Mouse (Mus musculus) forebrain, embryonic 11.5 days (tissue): ENCODE data around the gene Spint3. TPM values are rescaled to one million over a fixed set of nuclear protein-coding genes. Genes with fewer than 3 reads are reported as not detected.
"Not testable (repeated sequence)": the region's sequence is repeated elsewhere in the genome, so short reads cannot be mapped to it uniquely, and the experiment has no call there.

Source experiments
- ATAC-seq: fragments of 200-750 bp; cut with Nextera tagmentation; replicated peaks from 2 replicates; pipeline ENCODE4 v1.8.0; 2017; ENCODE audit warnings: moderate TSS enrichment; ENCODE audit not compliant: low FRiP score
- DNase-seq: peaks from one replicate; pipeline ENCODE4 v3.0.0-alpha.2; 2017; ENCODE audit warnings: low spot score
- H3K27ac ChIP-seq: fragments of 300-500 bp; sonication (generic); 2 replicates; pipeline ENCODE4 v1.5.1; 2014; ENCODE audit warnings: low read depth, low read length
- H3K27me3 ChIP-seq: fragments of 300-500 bp; sonication (generic); 2 replicates; pipeline ENCODE4 v1.6.1; 2014; ENCODE audit warnings: mild to moderate bottlenecking, low read length, mixed read lengths; ENCODE audit not compliant: control insufficient read depth, insufficient read depth
- H3K36me3 ChIP-seq: fragments of 300-500 bp; sonication (generic); 2 replicates; pipeline ENCODE4 v1.6.1; 2014; ENCODE audit warnings: mild to moderate bottlenecking, low read length, moderate library complexity, mixed read lengths; ENCODE audit not compliant: control insufficient read depth, insufficient read depth
- H3K4me1 ChIP-seq: fragments of 300-500 bp; sonication (generic); replicated peaks from 2 replicates; pipeline ENCODE4 v1.6.1; 2014; ENCODE audit warnings: low read length, mixed read lengths; ENCODE audit not compliant: control insufficient read depth, insufficient read depth
- H3K4me2 ChIP-seq: fragments of 300-500 bp; sonication (generic); 2 replicates; pipeline ENCODE4 v1.6.1; 2014; ENCODE audit warnings: low read depth, mild to moderate bottlenecking, low read length, moderate library complexity, mixed read lengths; ENCODE audit not compliant: severe bottlenecking
- H3K4me3 ChIP-seq: fragments of 300-500 bp; sonication (generic); 2 replicates; pipeline ENCODE4 v1.5.1; 2014; ENCODE audit warnings: low read depth, low read length
- H3K9ac ChIP-seq: fragments of 300-500 bp; sonication (generic); 2 replicates; pipeline ENCODE4 v1.6.1; 2014; ENCODE audit warnings: low read length
- H3K9me3 ChIP-seq: fragments of 300-500 bp; sonication (generic); 2 replicates; pipeline ENCODE4 v1.6.1; 2016; ENCODE audit warnings: low read length, mixed read lengths; ENCODE audit not compliant: control insufficient read depth
- WGBS: fragments of 180-500 bp; shearing (Covaris S2); extraction: QIAGEN DNeasy Blood & Tissue Kit; methylation state at CpG from one replicate; pipeline ENCODE4 v1.1.7; 2014; 5-methylcytosine and 5-hydroxymethylcytosine counted together
- polyA plus RNA-seq: library from polyadenylated mRNA; unstranded; fragments of >200 nt; fragmentation: Nextera tagmentation; extraction: Ambion mirVana; gene quantifications from 2 replicates; pipeline ENCODE4 v1.2.1, GENCODE M21; 2014

Gene Spint3
- polyA plus RNA-seq, 1 experiment from 2014 or later, result not detected

- ATAC-seq, result no peak
- H3K9ac ChIP-seq, result no peak within 1 kb of the TSS
- H3K4me1 ChIP-seq, result no peaks in the 10 kb centered on the region
- H3K4me3 ChIP-seq, result no peak within 1 kb of the TSS
- H3K36me3 ChIP-seq, result no peaks in the 10 kb centered on the region
- WGBS, result 85% methylated on average over 4 of the region's 4 CpGs
- DNase-seq, result no peak
- H3K27ac ChIP-seq, result no peak within 1 kb of the TSS
- no peaks in the 10 kb centered on the region for H3K9me3 ChIP-seq
- no peak within 1 kb of the TSS for H3K4me2 ChIP-seq
- H3K27me3 ChIP-seq, result no peaks in the 10 kb centered on the region
Observed at GRCm38 (mm10) chr2:164593494-164593893, 20.2 kb upstream of the Spint3 start, which contains the start of gene Eppin. Eppin (minus strand) TSS chr2:164593594.

- H3K4me3 ChIP-seq, result no peak overlapping the region
- no peaks in the 10 kb centered on the region for H3K27me3 ChIP-seq
- H3K4me2 ChIP-seq, result no peak overlapping the region
- no peaks in the 10 kb centered on the region for H3K36me3 ChIP-seq
- peak; percentile 58 for DNase-seq
- H3K27ac ChIP-seq, result no peak overlapping the region
- H3K9me3 ChIP-seq, result no peaks in the 10 kb centered on the region
- ATAC-seq, result 0 out of 2 replicates have a peak, but pooled peaks have one; percentile 44
- H3K4me1 ChIP-seq, result no peaks in the 10 kb centered on the region
- peak overlapping the region; percentile 12; the same call in 1 of the 2 replicates for H3K9ac ChIP-seq
- 12% methylated on average over 4 of the region's 4 CpGs for WGBS
Observed at GRCm38 (mm10) chr2:164592014-164592413, 18.8 kb upstream of the Spint3 start.

GRCm38 (mm10) chr2:164585025-164585725 lies 11.9 kb upstream of the Spint3 start, which contains the start of gene Wfdc6a:
Wfdc6a (minus strand) TSS chr2:164585447.
- H3K27ac ChIP-seq, H3K4me1 ChIP-seq, H3K4me2 ChIP-seq, H3K9ac ChIP-seq, H3K36me3 ChIP-seq, H3K4me3 ChIP-seq, ATAC-seq, H3K27me3 ChIP-seq, DNase-seq, H3K9me3 ChIP-seq: not testable (repeated sequence)
- WGBS, result 65% methylated on average over 13 of the region's 13 CpGs

- WGBS, result 91% methylated on average over 5 of the region's 5 CpGs
- H3K27ac ChIP-seq, result no peak overlapping the region
- no peaks in the 10 kb centered on the region for H3K9me3 ChIP-seq
- peaks cover 8% of the 10 kb centered on the region; the same call in 1 of the 2 replicates for H3K4me1 ChIP-seq
- no peaks in the 10 kb centered on the region for H3K27me3 ChIP-seq
- ATAC-seq, result no peak
- no peak overlapping the region for H3K4me3 ChIP-seq
- H3K36me3 ChIP-seq, result no peaks in the 10 kb centered on the region; the same call in 1 of the 2 replicates
- no peak for DNase-seq
- H3K4me2 ChIP-seq, result no peak overlapping the region
- no peak overlapping the region for H3K9ac ChIP-seq
Observed at GRCm38 (mm10) chr2:164567460-164567859, 5.8 kb downstream of the Spint3 start.

- Histone ChIP-seq H3K9ac (no peak overlapping the region), H3K27ac (no peak overlapping the region), H3K4me2 (no peak overlapping the region), H3K27me3 (no peaks in the 10 kb centered on the region), H3K9me3 (no peaks in the 10 kb centered on the region), H3K36me3 (no peaks in the 10 kb centered on the region; the same call in 1 of the 2 replicates), H3K4me3 (no peak overlapping the region), H3K4me1 (peaks cover 10% of the 10 kb centered on the region; the same call in 1 of the 2 replicates)
- DNase-seq (no peak), ATAC-seq (no peak)
- 86% methylated on average over 2 of the region's 2 CpGs for WGBS
Observed at GRCm38 (mm10) chr2:164566997-164567396, 6.3 kb downstream of the Spint3 start.

- DNase-seq, result no peak
- H3K4me3 ChIP-seq, result no peak overlapping the region
- no peak for ATAC-seq
- no peaks in the 10 kb centered on the region for H3K9me3 ChIP-seq
- 89% methylated on average over 5 of the region's 5 CpGs for WGBS
- H3K27ac ChIP-seq, result no peak overlapping the region
- no peak overlapping the region for H3K4me2 ChIP-seq
- H3K9ac ChIP-seq, result no peak overlapping the region
- H3K4me1 ChIP-seq, result peaks cover 10% of the 10 kb centered on the region; the same call in 1 of the 2 replicates
- H3K36me3 ChIP-seq, result no peaks in the 10 kb centered on the region; the same call in 1 of the 2 replicates
- no peaks in the 10 kb centered on the region; the same call in 1 of the 2 replicates for H3K27me3 ChIP-seq
Observed at GRCm38 (mm10) chr2:164564346-164564745, 8.9 kb downstream of the Spint3 start.

GRCm38 (mm10) chr2:164563339-164564038 lies 9.8 kb downstream of the Spint3 start:
- under 1% methylated on average over 32 of the region's 32 CpGs for WGBS

GRCm38 (mm10) chr2:164562391-164563188 lies 10.7 kb downstream of the Spint3 start, which contains the start of gene Wfdc2:
Wfdc2 (plus strand) TSS chr2:164562413.
- WGBS, result under 1% methylated on average over 22 of the region's 24 CpGs

More at GRCm38 (mm10) chr2:164563339-164564038, 9.8 kb downstream of the Spint3 start:
- Histone ChIP-seq H3K27ac (no peak overlapping the region), H3K27me3 (no peaks in the 10 kb centered on the region; the same call in 1 of the 2 replicates), H3K9ac (peak overlapping the region; percentile 79), H3K9me3 (no peaks in the 10 kb centered on the region), H3K4me2 (peak overlapping the region; percentile 88), H3K36me3 (no peaks in the 10 kb centered on the region; the same call in 1 of the 2 replicates), H3K4me1 (peaks cover 10% of the 10 kb centered on the region; the same call in 1 of the 2 replicates), H3K4me3 (peak overlapping the region; percentile 42)
- ATAC-seq (peak; percentile 77), DNase-seq (peak; percentile 82)

More at GRCm38 (mm10) chr2:164562391-164563188, 10.7 kb downstream of the Spint3 start, which contains the start of gene Wfdc2:
- peak within 1 kb of the TSS; percentile 79 for H3K9ac ChIP-seq
- ATAC-seq (peak; percentile 25), DNase-seq (peak; percentile 58)
- no peak within 1 kb of the TSS for H3K27ac ChIP-seq
- H3K36me3 ChIP-seq, result no peaks in the 10 kb centered on the region; the same call in 1 of the 2 replicates
- no peaks in the 10 kb centered on the region for H3K9me3 ChIP-seq
- no peaks in the 10 kb centered on the region; the same call in 1 of the 2 replicates for H3K27me3 ChIP-seq
- H3K4me2 ChIP-seq, result peak within 1 kb of the TSS; percentile 88
- H3K4me1 ChIP-seq, result peaks cover 10% of the 10 kb centered on the region; the same call in 1 of the 2 replicates
- peak within 1 kb of the TSS; percentile 42 for H3K4me3 ChIP-seq
